Mouse (Mus musculus) right cerebral cortex, postnatal 36 days (tissue): ENCODE results near the gene Ect2l.
"Not testable (repeated sequence)": the region's sequence is repeated elsewhere in the genome, so short reads cannot be mapped to it uniquely, and the experiment has no call there.

Experiments used
- DNase-seq, 2 experiments: peaks; one replicate each; pipeline ENCODE4 v3.0.0; 2022; ENCODE audit warnings: low spot score in 2 of 2, mixed read lengths in 1 of 2

The Ect2l gene

GRCm38 (mm10) chr10:18191706-18192105 is 19.0 kb downstream of the Ect2l start:
- no peak for DNase-seq

DNA sequence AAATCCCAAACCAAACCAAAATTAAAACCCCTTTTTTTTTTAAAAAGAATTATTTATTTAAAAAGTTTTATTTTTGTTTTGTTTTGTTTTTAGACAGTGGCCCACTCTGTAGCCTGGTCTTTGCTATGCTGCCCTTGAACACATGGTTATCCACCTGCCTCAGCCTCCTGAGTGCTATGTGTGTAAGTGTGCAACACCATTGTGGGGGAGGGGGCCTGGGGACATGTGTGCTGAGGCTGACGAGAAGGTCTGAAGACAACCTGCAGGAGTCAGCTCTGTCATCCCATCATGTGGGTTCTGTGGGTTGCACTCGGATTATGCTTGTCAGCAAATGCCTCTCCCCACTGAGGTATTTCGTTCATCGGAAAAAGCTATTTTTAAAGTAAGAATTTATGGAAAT is 21.2 kb downstream of the Ect2l start:
- no peak for DNase-seq

GRCm38 (mm10) chr10:18188564-18188963 is 22.1 kb downstream of the Ect2l start:
- DNase-seq = no peak

GRCm38 (mm10) chr10:18182246-18182645 is 28.4 kb downstream of the Ect2l start:
- no peak for DNase-seq

DNA sequence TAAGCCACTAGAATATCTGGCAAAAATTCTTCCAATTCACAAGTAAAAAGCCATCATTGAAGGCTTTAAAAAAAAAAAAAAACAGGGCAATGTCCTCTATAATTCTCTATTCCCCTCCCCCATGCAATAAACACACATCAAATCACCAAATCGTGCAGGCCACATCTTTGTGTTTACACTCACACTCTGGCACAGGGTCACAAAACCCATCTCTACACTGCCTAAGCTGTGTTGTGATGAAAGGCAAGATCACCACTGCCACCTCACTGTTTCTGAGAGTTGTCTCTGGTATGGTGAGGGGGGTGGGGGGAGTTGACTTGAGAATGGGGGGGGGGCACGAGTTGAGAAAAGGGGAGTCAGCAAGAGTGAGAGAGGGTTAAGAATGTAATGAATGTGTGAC is 33.4 kb downstream of the Ect2l start:
- DNase-seq = no peak

GRCm38 (mm10) chr10:18176722-18177121 is 34.0 kb downstream of the Ect2l start:
- DNase-seq = no peak

- DNase-seq = no peak
Measured at GRCm38 (mm10) chr10:18175087-18175486, 35.6 kb downstream of the Ect2l start.

DNA sequence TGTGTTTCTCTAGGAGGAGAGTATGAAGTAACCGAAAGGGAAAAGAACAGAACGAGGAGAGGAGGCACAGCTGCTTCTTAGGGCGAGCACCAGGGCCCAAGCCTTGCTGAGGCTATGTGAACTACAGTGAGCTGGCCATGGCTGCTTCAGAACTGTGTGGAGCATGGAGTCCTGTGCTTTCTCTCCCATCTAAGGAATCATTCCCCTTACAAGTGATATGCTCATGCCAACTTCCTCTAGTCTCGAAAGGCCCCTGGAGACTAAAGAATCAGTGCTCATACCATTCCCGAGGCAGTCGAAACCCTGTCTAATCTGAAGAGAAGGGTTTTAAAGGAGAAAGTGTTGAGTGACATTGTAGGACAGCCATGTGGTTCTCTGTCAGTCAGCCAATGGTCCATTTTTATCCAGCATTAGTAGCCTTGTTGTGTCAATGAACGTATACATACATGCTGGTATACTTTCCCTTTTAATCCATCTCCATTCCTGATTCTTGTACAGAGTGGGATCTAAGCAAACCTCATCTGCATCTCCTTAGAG is 48.2 kb downstream of the Ect2l start:
- DNase-seq = no peak

GRCm38 (mm10) chr10:18147224-18147623 is 63.5 kb downstream of the Ect2l start:
- no peak for DNase-seq

DNA sequence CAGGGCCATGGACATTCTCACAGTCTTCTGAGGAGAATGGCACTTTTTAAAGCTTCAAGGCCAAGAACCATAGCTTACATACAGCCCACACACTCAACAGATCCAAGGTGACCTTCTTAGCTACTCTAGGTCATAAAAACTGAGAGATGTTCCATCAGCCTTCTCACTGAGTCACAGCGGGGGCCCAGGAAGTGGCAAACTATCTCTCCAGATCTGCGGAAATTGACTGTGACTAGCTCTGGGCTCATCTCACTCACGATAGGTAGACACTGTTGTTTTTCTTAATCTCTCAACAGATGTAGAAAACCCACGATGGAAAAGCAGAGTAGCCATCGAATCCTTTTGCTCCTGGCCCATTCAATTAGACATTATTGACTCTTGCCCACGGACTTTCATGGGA is 68.5 kb downstream of the Ect2l start:
- DNase-seq = no peak

DNA sequence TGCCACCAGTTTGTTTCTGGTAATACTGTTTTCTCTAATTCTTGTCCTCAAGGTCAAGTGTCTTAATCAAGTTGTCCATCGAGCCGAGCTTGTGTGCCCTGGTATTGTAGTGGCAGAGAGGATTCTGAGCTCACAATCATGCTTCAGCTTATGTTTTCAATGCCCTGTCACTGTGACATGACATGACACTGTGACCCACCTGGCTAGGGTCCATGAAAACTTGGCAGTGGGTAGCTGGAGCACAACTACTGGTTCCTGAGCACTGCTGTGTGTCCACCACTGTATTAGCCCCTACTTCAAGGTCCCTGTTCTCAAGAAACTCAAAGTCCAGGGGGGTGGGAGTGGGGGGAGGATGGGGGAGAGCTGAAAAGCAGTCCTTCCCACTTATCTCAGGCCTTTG is 69.3 kb downstream of the Ect2l start:
- no peak for DNase-seq

- DNase-seq = no peak
Measured at GRCm38 (mm10) chr10:18139615-18140014, 71.1 kb downstream of the Ect2l start.

- not testable (repeated sequence) for DNase-seq
Measured at GRCm38 (mm10) chr10:18138853-18139503, 71.7 kb downstream of the Ect2l start.

DNA sequence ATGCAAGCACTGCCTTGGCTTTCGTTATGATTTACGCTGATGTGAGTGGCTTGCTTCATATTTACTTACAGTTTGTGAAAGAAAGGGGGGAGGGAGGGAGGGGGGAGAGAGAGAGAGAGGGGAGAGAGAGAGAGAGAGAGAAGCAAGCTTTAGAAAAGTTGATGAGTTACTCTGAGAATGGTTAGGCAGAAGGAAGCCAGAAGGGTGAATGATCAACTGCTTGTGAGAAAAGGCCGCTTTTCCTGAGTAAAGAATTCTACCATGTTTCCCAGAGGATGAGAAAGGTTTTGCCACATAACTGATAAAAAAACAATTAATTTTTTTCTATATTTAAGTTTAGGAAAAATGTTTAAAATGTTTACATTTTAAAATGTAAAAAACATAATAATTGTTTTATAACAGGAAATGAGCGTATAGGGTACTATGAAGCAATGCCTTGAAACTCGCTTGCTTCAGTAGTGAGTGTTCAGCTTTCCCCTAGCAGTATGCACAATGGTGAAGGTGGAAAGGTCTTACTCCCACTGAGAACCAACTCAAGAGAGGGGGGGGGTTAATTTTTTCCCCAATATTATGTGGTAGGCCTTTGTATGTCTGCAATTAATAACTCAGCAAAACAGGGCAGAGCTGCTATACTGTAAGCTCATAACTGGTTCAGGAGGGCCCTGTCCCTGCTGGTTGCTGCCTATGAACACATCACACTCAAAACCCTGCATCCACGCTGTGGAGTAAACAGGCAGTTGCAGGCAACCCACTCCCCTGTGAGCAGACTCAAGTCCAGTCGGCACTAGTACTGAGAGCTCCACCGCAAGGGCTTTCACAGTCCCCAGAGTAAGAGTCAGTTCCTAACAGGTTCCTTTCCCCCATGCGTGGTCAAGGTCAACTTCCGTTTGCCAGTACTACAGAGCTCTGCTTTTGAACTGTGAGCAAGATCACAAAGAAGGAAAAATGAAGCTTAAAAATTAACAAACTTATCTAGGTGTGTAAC is 78.7 kb downstream of the Ect2l start:
- DNase-seq = no peak

DNA sequence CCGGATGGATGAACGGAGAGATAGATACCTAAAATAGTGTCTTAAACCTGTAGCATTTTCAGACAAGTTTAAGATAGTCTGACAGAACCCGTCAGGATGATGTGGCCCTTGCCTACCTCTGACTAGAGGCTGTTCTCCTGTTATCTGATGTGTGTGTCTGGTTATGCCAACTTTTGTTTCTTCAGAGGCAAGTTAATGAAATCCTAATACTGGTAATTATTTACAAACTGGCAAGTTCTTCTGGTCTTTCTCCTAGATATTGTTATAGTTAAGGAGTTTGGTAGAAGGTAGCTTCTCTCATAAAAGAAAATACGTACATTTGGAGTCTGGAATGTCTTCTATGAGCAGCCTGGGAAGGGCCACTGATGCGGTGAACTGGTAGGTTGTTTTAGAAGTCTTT is 80.4 kb downstream of the Ect2l start:
- DNase-seq = no peak

DNA sequence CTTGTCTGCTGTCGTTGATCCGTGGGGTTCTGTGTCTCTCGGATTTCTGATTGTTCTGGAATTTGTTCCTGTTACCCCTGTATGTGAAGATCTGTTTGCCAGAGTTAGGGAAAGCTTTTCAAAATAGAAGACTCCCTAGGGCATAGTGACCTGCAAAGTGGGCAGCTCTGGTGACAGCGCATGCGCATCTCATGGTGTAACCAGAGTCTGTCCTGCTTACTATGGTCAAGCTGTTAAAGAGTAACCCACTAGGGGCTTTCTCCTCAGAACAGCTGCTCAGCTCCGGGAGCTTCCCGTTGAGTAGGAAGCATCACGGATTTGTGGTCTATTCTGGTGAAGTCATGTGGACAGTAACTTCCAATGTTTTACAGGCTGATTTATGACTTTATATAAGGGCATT is 92.4 kb downstream of the Ect2l start:
- no peak for DNase-seq

DNA sequence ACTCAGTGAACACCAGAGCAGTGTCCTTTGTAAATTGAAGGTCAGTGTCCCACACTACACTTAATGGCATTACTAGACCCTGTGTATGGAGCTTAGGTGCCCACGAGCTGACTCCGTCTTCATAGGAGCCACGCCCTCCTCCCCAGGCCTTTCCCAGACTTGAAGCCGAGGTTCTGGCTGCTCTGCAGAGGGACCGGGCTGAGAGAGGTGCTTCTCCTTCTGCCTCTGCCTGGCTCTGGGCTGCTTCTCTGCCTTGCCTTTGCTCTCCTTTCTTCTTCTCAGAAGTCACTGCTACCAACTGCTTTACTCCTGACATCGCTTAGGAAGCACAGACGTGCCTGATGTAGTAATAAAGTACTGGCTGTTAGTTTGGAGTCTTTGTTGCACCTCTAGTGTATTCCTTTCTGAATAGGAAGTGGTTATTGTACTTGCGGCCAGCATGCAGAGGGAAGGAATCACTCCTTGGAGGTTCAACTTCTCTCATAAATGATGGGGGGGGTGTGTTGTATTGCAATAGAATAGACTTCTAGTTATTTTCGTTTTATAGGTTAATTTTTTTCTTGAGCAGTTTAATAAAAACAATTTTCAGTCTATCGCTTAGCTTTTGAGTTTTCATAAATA is 97.1 kb downstream of the Ect2l start:
- DNase-seq = no peak

DNA sequence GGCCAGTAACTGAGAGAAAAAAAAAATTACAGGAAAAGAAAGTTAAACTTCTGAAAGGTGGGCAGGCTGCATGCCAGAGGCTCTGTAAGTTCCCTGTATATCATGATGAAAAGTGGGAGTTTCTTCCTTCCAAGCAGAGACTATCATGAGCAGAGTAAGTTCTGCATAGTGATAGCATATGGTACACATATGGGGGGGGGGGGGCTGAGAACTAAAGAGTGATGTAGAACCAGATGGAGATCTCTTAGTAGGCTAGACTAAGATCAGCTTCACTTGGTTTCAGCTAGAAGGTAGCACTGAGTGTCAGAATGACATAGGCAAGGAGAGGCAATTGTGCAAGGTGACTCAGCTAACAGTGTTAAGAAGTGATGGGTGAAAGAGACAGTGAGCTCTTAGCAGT is 99.8 kb downstream of the Ect2l start:
- no peak for DNase-seq

DNA sequence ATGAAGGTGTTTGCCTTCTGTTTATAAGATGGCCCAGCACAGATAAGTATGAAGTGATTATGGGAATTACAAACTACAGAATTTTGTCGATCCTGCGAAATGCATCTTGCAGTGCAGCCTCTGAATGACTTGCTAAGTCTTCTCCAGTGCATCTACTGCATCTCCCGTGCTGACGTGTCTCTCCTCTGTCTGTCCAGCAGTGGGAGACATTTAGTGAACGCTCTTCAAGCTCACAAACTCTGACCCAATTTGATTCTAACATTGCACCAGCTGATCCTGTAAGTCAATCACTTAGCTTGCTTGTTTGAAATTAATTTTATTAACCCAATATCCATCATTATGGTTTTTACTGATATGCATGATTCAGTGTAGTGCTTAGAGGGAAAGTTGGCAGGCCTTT is 103.2 kb downstream of the Ect2l start:
- no peak for DNase-seq

- DNase-seq = no peak
Measured at GRCm38 (mm10) chr10:18102166-18102565, 108.5 kb downstream of the Ect2l start.

- no peak for DNase-seq
Measured at GRCm38 (mm10) chr10:18090691-18091090, 120.0 kb downstream of the Ect2l start.

DNA sequence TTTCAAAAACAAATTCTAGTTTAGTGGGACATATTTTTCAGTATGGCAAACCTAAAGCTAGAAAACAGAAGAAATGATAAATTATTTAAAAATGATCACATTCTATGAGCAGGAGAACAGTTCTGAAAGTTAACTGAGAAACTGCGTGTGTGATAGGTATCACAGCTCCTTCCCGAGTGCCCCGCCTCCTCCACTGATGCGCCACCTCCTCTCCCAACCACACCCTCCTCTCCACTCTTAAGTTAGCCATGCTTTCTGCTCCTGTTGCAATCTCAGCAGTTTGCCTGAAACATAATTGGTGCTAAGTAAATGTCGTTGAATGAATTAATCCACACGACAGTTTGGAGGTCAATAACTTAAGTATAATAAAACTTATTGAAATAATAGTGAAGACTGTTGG is 127.9 kb downstream of the Ect2l start:
- no peak for DNase-seq
